Mouse (Mus musculus): ENCODE results near the gene Vmn1r29. TPM values are rescaled to one million over a fixed set of nuclear protein-coding genes. Genes with fewer than 3 reads are reported as not detected.
"Not testable (repeated sequence)": the region's sequence is repeated elsewhere in the genome, so short reads cannot be mapped to it uniquely, and the experiment has no call there.

Vmn1r29 gene
- not detected for total RNA-seq (2021)
- long read RNA-seq, experiment 1 = 0 reads
- long read RNA-seq, experiment 2 = 0 reads

DNA sequence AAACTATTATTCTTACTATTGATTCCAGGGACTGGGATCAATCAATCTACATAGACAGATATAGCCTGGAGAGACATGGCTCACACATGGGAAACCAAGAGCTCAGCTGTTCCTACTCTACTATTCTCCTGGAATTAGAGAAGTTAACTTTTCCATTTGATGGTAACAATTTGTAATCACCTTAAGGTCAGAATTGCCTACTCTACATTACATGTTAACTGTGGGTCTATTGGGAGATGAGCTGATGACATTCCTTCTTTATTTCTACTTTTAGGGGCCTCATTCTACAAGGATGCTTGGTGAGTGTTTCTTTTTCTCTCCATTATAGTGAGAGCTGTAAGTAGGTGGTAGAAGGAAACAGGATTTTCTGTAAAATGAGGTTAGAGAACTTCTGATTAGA is at the start of gene Vmn1r29:
TSS of gene Vmn1r29 (plus strand) at position 301 of the 400 bp plus-strand sequence.
- intact Hi-C loops (cut with DNase I; ENCODE audit: low total_unique reads) = no loop called here
- no peak for DNase-seq

DNA sequence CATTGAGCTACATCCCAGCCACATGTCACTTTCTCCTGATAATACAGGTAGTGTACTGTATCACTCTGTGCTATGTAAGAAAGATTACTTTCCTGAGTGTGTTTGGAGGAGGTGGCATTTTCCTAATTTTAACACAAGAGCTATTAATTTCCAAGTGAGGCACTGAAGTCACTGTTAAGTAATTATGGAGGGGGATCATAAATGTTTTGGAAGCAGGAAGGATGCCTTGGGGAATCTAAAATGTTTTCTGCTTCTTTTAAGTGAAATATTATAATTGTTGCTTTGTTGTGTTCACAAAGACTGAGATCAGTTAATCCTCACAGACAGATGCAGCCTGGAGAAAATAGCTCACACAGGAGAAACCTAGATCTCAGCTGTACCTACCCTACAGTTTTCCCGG is 39.6 kb upstream of the Vmn1r29 start, which contains the start of gene Vmn1r28:
TSS of gene Vmn1r28 (plus strand) at position 301 of the 400 bp plus-strand sequence.
- intact Hi-C loops (cut with DNase I; ENCODE audit: low total_unique reads) = no loop called here
- DNase-seq = no peak

DNA sequence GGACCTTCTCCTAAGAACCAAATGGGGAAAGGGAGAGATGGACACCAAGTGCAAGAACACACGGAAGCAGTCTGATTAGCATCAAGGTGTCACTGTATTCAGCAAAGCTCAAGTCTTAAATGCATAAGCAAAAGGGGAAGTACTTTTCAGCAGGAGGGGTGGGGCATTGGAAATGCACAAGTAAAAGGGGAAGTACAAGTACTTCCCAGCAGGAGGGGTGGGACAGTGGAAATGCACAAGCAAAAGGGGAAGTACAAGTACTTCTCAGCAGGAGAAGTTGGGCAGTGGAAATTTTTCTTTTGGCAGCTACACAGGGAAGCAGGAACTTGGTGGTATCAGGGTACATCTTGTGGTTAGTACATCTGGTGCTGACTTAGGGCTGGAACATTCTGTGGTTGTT is 21.7 kb upstream of the Vmn1r29 start:
- intact Hi-C loops (cut with DNase I; ENCODE audit: low total_unique reads); DNase-seq: not testable (repeated sequence)

DNA sequence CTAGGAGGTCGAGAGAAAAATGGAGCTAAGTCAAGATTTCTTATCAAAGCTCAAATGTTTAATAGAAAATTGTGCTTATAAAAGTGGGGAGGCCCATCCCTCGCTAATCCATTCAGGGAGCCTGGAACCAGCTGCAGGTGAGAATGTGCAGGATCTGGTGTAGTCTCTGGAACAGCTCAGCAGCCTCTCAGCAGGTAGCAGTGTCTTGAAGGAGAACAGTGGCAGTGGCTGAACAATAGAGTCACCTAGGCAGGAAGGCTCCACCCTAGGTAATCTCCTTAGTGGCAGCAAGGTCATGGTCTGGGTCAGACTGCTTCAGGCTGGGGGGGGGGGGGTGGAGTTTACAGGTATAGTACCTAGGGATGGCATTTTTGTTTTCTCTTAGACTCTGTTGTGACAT is 9.1 kb upstream of the Vmn1r29 start:
- intact Hi-C loops (cut with DNase I; ENCODE audit: low total_unique reads) = no loop called here
- DNase-seq = no peak

DNA sequence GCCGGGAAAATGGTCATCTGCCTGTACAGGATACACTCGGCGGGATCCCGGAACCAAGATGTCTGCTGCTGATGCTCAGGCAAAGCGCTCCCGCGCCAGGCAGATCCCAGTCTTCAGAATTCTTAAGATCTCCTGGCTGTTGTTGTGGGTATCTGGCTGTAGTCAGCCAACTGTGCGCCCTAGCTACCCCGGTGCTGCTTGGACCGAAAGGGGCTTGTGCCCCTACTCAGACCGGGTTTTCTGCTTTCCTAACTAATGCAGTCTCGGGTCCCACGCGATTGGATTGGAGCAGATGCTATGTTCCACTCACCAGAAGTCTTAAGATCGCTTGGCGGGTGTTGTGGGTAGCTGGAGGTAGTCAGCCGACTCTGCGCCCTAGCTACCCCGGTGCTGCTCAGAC is 2.8 kb upstream of the Vmn1r29 start:
- DNase-seq; intact Hi-C loops (cut with DNase I; ENCODE audit: low total_unique reads): not testable (repeated sequence)

DNA sequence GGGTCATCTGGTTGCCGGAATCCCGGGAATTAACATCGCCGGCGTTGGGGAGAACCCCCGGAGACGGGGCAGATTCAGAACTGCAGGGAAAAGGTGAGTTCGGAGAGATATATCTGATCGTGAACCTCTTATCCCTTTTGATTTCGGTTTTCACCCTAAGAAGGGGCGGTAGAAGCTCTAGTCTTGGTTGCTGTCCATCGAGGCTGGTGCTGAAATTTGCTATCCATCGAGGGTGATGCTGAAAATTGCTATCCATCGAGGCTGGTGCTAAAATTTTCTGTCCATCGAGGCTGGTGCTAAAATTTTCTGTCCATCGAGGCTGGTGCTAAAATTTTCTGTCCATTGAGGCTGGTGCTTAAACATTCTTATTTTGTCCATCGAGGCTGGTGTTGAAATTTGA is 29.3 kb downstream of the Vmn1r29 start:
- DNase-seq; intact Hi-C loops (cut with DNase I; ENCODE audit: low total_unique reads): not testable (repeated sequence)

Other genes starting within 250 kb of the Vmn1r29 start
- not detected for gene Vmn1r27, start 82.7 kb upstream of the Vmn1r29 start, total RNA-seq (2021)
- not detected for gene Vmn1r28, start 39.5 kb upstream of the Vmn1r29 start, total RNA-seq (2021)
- not detected for gene Vmn1r30, start 141.8 kb downstream of the Vmn1r29 start, total RNA-seq (2021)
- gene Vmn1r31, start 173.8 kb downstream of the Vmn1r29 start, total RNA-seq (2021) = not detected